Mouse (Mus musculus): ENCODE results near the gene Pla2g4e.
A peak's percentile ranks its signal among the peaks of the same experiment; 100 is the strongest.

Gene Pla2g4e

GRCm38 (mm10) chr2:120154361-120154894 is 90.7 kb downstream of the Pla2g4e start, which contains the start of gene Ehd4:
TSS of gene Ehd4 (minus strand) at chr2:120154606.
- peak; percentile 100 for DNase-seq (ENCODE audit: low read depth)

GRCm38 (mm10) chr2:120153586-120154360 is 91.4 kb downstream of the Pla2g4e start:
- peak; percentile 34 for DNase-seq (ENCODE audit: low read depth)

- no peak for DNase-seq (ENCODE audit: low read depth)
Measured at GRCm38 (mm10) chr2:120150571-120150970, 94.6 kb downstream of the Pla2g4e start.

GRCm38 (mm10) chr2:120149634-120150033 is 95.5 kb downstream of the Pla2g4e start:
- no peak for DNase-seq (ENCODE audit: low read depth)

- DNase-seq (ENCODE audit: low read depth): no peak
Measured at GRCm38 (mm10) chr2:120147999-120148398, 97.1 kb downstream of the Pla2g4e start.

GRCm38 (mm10) chr2:120147364-120147763 is 97.8 kb downstream of the Pla2g4e start:
- no peak for DNase-seq (ENCODE audit: low read depth)

GRCm38 (mm10) chr2:120146543-120146942 is 98.6 kb downstream of the Pla2g4e start:
- no peak for DNase-seq (ENCODE audit: low read depth)

- no peak for DNase-seq (ENCODE audit: low read depth)
Measured at GRCm38 (mm10) chr2:120144390-120144789, 100.7 kb downstream of the Pla2g4e start.

GRCm38 (mm10) chr2:120142336-120142735 is 102.8 kb downstream of the Pla2g4e start:
- no peak for DNase-seq (ENCODE audit: low read depth)

GRCm38 (mm10) chr2:120141671-120142070 is 103.5 kb downstream of the Pla2g4e start:
- DNase-seq (ENCODE audit: low read depth): no peak

GRCm38 (mm10) chr2:120140326-120140725 is 104.8 kb downstream of the Pla2g4e start:
- DNase-seq (ENCODE audit: low read depth): no peak

- no peak for DNase-seq (ENCODE audit: low read depth)
Measured at GRCm38 (mm10) chr2:120139091-120139490, 106.0 kb downstream of the Pla2g4e start.

GRCm38 (mm10) chr2:120137281-120137680 is 107.9 kb downstream of the Pla2g4e start:
- no peak for DNase-seq (ENCODE audit: low read depth)

GRCm38 (mm10) chr2:120134453-120135075 is 110.6 kb downstream of the Pla2g4e start:
- DNase-seq (ENCODE audit: low read depth): no peak

- DNase-seq (ENCODE audit: low read depth): peak; percentile 62
Measured at GRCm38 (mm10) chr2:120131881-120132280, 113.3 kb downstream of the Pla2g4e start.

GRCm38 (mm10) chr2:120129252-120129908 is 115.8 kb downstream of the Pla2g4e start:
- no peak for DNase-seq (ENCODE audit: low read depth)

- peak; percentile 71 for DNase-seq (ENCODE audit: low read depth)
Measured at GRCm38 (mm10) chr2:120128611-120129051, 116.5 kb downstream of the Pla2g4e start.

- no peak for DNase-seq (ENCODE audit: low read depth)
Measured at GRCm38 (mm10) chr2:120128011-120128410, 117.1 kb downstream of the Pla2g4e start.

- no peak for DNase-seq (ENCODE audit: low read depth)
Measured at GRCm38 (mm10) chr2:120126901-120127300, 118.2 kb downstream of the Pla2g4e start.

GRCm38 (mm10) chr2:120126408-120126807 is 118.7 kb downstream of the Pla2g4e start:
- no peak for DNase-seq (ENCODE audit: low read depth)

- DNase-seq (ENCODE audit: low read depth): no peak
Measured at GRCm38 (mm10) chr2:120125461-120125860, 119.7 kb downstream of the Pla2g4e start.

- no peak for DNase-seq (ENCODE audit: low read depth)
Measured at GRCm38 (mm10) chr2:120124946-120125345, 120.2 kb downstream of the Pla2g4e start.

GRCm38 (mm10) chr2:120124096-120124495 is 121.0 kb downstream of the Pla2g4e start:
- no peak for DNase-seq (ENCODE audit: low read depth)
